Mouse (Mus musculus) G1E (cell line): ENCODE measurements around the gene Trim37.

Experiments
- CTCF ChIP-seq: IDR thresholded peaks from 2 replicates; pipeline ENCODE4 v1.5.1; 2012; ENCODE audit warnings: low read depth, low read length, inconsistent platforms, mixed read lengths
- GATA1 ChIP-seq: IDR thresholded peaks from 2 replicates; pipeline ENCODE4 v1.6.1; 2012; ENCODE audit warnings: borderline replicate concordance, low read length, inconsistent platforms, mixed read lengths
- TAL1 ChIP-seq: conservative IDR thresholded peaks from 2 replicates; pipeline ENCODE4 v1.6.1; 2012; ENCODE audit warnings: low read depth, low read length, inconsistent platforms, mixed read lengths

DNA sequence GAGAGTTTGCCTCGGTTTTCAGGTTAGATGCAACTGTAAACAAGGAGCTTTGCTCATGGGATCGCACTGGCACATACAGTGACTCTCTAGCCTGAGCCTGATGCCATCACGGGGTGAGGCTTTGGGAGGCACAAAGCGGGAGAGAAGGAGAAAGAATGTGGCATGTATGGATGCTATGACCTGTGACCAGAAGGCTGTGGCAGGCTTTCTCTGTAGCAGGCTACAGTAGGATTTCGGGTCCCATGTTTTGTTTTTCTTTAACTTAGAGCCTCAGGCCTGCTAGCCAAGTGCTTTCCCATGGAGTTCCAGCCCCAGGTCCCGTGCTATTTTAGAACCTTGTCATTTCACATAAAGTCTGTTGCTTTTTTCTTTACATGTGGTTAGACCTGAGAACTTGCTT, 123.3 kb downstream of the Trim37 start:
- TF ChIP-seq GATA1 = no peak
- no peak for TF ChIP-seq TAL1
- no peak for TF ChIP-seq CTCF
